Mouse (Mus musculus): ENCODE measurements around the gene Dbf4.

Dbf4 gene

DNA sequence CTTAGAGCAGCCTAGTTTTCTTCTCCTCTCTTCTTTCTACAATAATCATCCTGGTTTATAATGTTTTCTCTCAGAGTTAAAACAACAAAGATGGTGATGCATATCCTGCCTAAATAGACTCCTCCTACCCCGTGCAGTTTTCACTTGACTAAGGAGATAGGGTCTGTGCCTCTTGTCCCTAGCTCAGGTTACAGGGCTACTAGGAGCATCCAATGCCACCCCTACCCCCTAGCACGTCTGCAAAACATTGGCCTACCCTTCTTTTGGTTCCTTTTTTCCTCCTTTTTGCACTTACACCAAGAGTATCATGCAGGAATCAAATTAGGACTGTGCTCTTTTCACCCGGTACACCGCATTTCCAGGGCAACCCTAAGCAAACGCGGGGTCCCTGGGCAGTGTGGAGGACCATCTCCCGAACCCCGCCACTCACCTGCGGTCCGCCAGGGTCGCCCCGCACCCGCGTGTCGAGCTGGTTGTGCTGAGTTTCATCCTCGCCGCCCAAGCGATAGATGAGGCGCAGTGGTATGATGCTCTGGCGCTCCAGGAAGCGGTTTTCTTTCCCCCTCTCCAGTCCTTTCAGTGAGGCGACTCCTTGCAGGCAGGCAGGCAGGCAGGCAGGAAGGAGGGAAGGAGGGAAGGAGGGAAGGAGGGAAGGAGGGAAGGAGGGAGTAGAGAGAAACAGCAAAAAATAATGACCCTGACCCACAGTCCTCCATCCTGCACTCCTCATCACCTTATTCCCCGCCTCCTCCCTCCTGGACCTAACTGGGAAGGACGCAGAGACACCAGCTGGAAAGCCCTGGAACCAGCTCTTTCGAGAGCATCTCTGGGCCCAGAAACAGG is 55.5 kb downstream of the Dbf4 start:
- peak; percentile 70 for DNase-seq

- no peak for DNase-seq
These were observed 60.2 kb downstream of the Dbf4 start for GRCm38 (mm10) chr5:8362361-8362760.

- no peak for DNase-seq
These were observed 64.8 kb downstream of the Dbf4 start for GRCm38 (mm10) chr5:8357677-8358076.

- no peak for DNase-seq
These were observed 65.4 kb downstream of the Dbf4 start for GRCm38 (mm10) chr5:8356885-8357651.

- DNase-seq, result no peak
These were observed 66.2 kb downstream of the Dbf4 start for GRCm38 (mm10) chr5:8356326-8356725.

- DNase-seq, result no peak
These were observed 73.0 kb downstream of the Dbf4 start for GRCm38 (mm10) chr5:8349557-8349956.

Data from cerebellum, adult 11-12 months (tissue).